Mouse (Mus musculus) midbrain, embryonic 15.5 days (tissue): Measurements from ENCODE around the gene Sh3gl2. TPM values are rescaled to one million over a fixed set of nuclear protein-coding genes. Genes with fewer than 3 reads are reported as not detected.

Source experiments
- ATAC-seq: fragments of 200-750 bp; cut with Nextera tagmentation; replicated peaks from 2 replicates; pipeline ENCODE4 v1.8.0; 2017; ENCODE audit warnings: moderate TSS enrichment
- H3K27ac ChIP-seq: fragments of 300-500 bp; sonication (generic); 2 replicates; pipeline ENCODE4 v1.5.1; 2015; ENCODE audit warnings: mild to moderate bottlenecking, inconsistent platforms
- H3K27me3 ChIP-seq: fragments of 300-500 bp; sonication (generic); replicated peaks from 2 replicates; pipeline ENCODE4 v1.6.1; 2015; ENCODE audit warnings: inconsistent platforms
- H3K36me3 ChIP-seq: fragments of 300-500 bp; sonication (generic); replicated peaks from 2 replicates; pipeline ENCODE4 v1.6.1; 2015; ENCODE audit warnings: inconsistent platforms
- H3K4me1 ChIP-seq: fragments of 300-500 bp; sonication (generic); 2 replicates; pipeline ENCODE4 v1.6.1; 2015; ENCODE audit warnings: inconsistent platforms
- H3K4me2 ChIP-seq: fragments of 300-500 bp; sonication (generic); 2 replicates; pipeline ENCODE4 v1.6.1; 2015; ENCODE audit warnings: inconsistent platforms, mild to moderate bottlenecking, moderate library complexity
- H3K4me3 ChIP-seq: fragments of 300-500 bp; sonication (generic); 2 replicates; pipeline ENCODE4 v1.5.1; 2015; ENCODE audit warnings: mild to moderate bottlenecking, inconsistent platforms
- H3K9ac ChIP-seq: fragments of 300-500 bp; sonication (generic); 2 replicates; pipeline ENCODE4 v1.6.1; 2015; ENCODE audit warnings: mild to moderate bottlenecking, inconsistent platforms
- H3K9me3 ChIP-seq: fragments of 300-500 bp; sonication (generic); 2 replicates; pipeline ENCODE4 v1.6.1; 2016; ENCODE audit warnings: inconsistent platforms
- WGBS: fragments of 180-500 bp; shearing (Covaris S2); methylation state at CpG from one replicate; pipeline ENCODE4 v1.1.7; 2015; ENCODE audit warnings: mixed read lengths; 5-methylcytosine and 5-hydroxymethylcytosine counted together
- polyA plus RNA-seq: library from polyadenylated mRNA; unstranded; fragments of >200 nt; fragmentation: Nextera tagmentation; extraction: Ambion mirVana; gene quantifications from 2 replicates; pipeline ENCODE4 v1.2.1, GENCODE M21; 2015

Sh3gl2 gene
- polyA plus RNA-seq, 1 experiment from 2014 or later: 86.1 TPM

- H3K27ac ChIP-seq: no peak overlapping the region
- no peaks in the 10 kb centered on the region for H3K36me3 ChIP-seq
- H3K4me3 ChIP-seq: no peak overlapping the region
- no peak overlapping the region for H3K9ac ChIP-seq
- WGBS: 83% methylated on average over 2 of the region's 2 CpGs
- no peaks in the 10 kb centered on the region for H3K27me3 ChIP-seq
- no peak overlapping the region for H3K4me2 ChIP-seq
- no peak for ATAC-seq
- H3K9me3 ChIP-seq: no peaks in the 10 kb centered on the region
- H3K4me1 ChIP-seq: no peaks in the 10 kb centered on the region
Measured at GRCm38 (mm10) chr4:85242562-85242961, 37.6 kb downstream of the Sh3gl2 start.

GRCm38 (mm10) chr4:85248673-85249072 is 43.7 kb downstream of the Sh3gl2 start:
- no peak for ATAC-seq
- no peak overlapping the region for H3K4me3 ChIP-seq
- no peaks in the 10 kb centered on the region for H3K36me3 ChIP-seq
- no peaks in the 10 kb centered on the region for H3K9me3 ChIP-seq
- H3K27ac ChIP-seq: no peak overlapping the region
- no peak overlapping the region for H3K9ac ChIP-seq
- 89% methylated on average over 3 of the region's 3 CpGs for WGBS
- H3K4me1 ChIP-seq: peaks cover 8% of the 10 kb centered on the region; the same call in 1 of the 2 replicates
- no peaks in the 10 kb centered on the region for H3K27me3 ChIP-seq
- H3K4me2 ChIP-seq: no peak overlapping the region

DNA sequence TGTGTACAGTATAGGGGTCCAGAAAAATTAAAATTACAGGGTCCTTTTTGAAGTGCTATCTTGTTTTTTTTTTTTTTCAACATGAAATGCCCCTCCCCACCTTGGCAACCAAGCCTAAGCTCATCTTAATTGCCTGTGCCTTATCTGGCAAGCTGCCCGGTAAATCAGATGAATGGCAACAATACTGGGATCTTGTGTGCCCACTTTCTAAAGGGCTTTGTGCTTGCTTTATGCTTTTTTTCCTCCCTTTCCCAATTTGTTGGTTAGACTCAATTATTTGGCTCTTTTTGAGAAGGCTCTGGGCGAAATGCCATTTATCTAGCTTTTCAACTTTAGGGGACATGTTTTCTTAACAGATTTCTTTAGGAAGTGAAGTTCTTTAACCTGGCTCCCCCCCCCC is 45.3 kb downstream of the Sh3gl2 start:
- ATAC-seq: peak; percentile 76; the same call in 1 of the 2 replicates
- H3K4me1 ChIP-seq: peaks cover 8% of the 10 kb centered on the region; the same call in 1 of the 2 replicates
- no peaks in the 10 kb centered on the region for H3K9me3 ChIP-seq
- no peak overlapping the region for H3K4me2 ChIP-seq
- H3K27ac ChIP-seq: no peak overlapping the region
- no peak overlapping the region for H3K4me3 ChIP-seq
- no peaks in the 10 kb centered on the region for H3K27me3 ChIP-seq
- no peak overlapping the region for H3K9ac ChIP-seq
- no peaks in the 10 kb centered on the region for H3K36me3 ChIP-seq
- WGBS: 7% methylated on average over 2 of the region's 2 CpGs

DNA sequence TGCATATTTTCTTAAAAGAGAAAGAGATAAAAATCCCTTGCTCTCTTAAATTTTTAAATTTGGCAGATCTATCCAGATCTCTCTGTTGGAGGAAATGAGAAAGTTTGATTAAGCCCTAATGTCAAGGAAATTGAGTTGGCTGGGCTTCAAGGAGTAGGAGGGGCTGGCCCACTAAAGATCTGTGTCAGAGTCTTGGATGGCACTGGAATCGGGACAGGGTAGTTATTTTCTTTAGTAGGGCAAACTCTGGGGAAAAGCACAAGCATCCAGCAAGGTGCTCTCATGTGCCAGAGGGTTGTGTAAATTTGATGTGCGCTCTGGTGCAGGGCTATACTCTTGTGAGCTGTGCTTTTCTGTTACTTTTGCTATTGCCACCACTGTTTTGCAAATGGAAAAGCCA is 45.9 kb downstream of the Sh3gl2 start:
- WGBS: 52% methylated on average over 2 of the region's 2 CpGs
- Histone ChIP-seq H3K27me3 (no peaks in the 10 kb centered on the region), H3K4me1 (peaks cover 8% of the 10 kb centered on the region; the same call in 1 of the 2 replicates), H3K27ac (no peak overlapping the region), H3K4me2 (no peak overlapping the region), H3K9ac (no peak overlapping the region), H3K9me3 (no peaks in the 10 kb centered on the region), H3K36me3 (no peaks in the 10 kb centered on the region), H3K4me3 (no peak overlapping the region)
- no peak; the same call in 1 of the 2 replicates for ATAC-seq

DNA sequence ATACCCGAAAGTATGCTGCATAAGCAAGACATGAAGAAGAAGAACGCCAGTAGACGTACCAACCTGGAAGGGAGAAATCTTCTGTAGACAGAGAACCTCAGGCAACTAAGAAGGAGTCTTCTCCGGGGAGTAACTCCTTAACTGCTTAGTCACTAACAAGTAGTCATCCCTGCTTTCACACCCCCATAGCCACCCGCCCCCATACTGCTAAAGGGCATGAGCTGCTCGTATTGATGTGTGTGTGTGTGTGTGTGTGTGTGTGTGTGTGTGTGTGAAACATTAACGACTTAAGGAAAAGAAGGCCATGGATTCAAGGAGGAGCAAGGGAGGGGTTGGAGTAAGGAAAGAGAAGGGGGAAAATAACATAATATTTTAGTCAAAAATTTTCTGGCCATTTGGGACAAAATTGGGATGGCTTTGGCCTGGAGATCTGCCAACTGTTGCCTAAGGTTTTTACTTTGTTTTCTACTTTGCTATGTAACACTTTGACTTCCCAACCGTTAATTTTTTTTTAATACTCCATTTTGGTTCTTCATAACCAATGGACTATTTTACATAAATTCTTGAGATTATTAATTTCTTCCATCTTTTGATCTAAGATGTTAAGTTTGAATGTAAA is 51.0 kb downstream of the Sh3gl2 start:
- no peak for ATAC-seq
- no peaks in the 10 kb centered on the region for H3K9me3 ChIP-seq
- H3K4me2 ChIP-seq: no peak overlapping the region
- H3K4me1 ChIP-seq: 0 out of 2 replicates have a peak, but pooled peaks cover 4% of the 10 kb centered on the region
- H3K4me3 ChIP-seq: no peak overlapping the region
- no peaks in the 10 kb centered on the region for H3K27me3 ChIP-seq
- no peak overlapping the region for H3K27ac ChIP-seq
- H3K36me3 ChIP-seq: no peaks in the 10 kb centered on the region
- 95% methylated on average over 8 of the region's 8 CpGs for WGBS
- no peak overlapping the region for H3K9ac ChIP-seq

- Histone ChIP-seq H3K9me3 (no peaks in the 10 kb centered on the region), H3K27me3 (no peaks in the 10 kb centered on the region), H3K36me3 (no peaks in the 10 kb centered on the region), H3K4me2 (no peak overlapping the region), H3K4me1 (no peaks in the 10 kb centered on the region), H3K27ac (no peak overlapping the region), H3K9ac (no peak overlapping the region), H3K4me3 (no peak overlapping the region)
- 56% methylated on average over 5 of the region's 5 CpGs for WGBS
- ATAC-seq: peak; percentile 60; the same call in 1 of the 2 replicates
Measured at GRCm38 (mm10) chr4:85256461-85257202, 51.7 kb downstream of the Sh3gl2 start.

- H3K9me3 ChIP-seq: no peaks in the 10 kb centered on the region
- no peak overlapping the region for H3K4me2 ChIP-seq
- 78% methylated on average over 4 of the region's 4 CpGs for WGBS
- H3K27ac ChIP-seq: no peak overlapping the region
- no peaks in the 10 kb centered on the region for H3K4me1 ChIP-seq
- ATAC-seq: no peak
- no peaks in the 10 kb centered on the region for H3K36me3 ChIP-seq
- H3K27me3 ChIP-seq: no peaks in the 10 kb centered on the region
- no peak overlapping the region for H3K9ac ChIP-seq
- H3K4me3 ChIP-seq: no peak overlapping the region
Measured at GRCm38 (mm10) chr4:85257771-85258341, 52.9 kb downstream of the Sh3gl2 start.

DNA sequence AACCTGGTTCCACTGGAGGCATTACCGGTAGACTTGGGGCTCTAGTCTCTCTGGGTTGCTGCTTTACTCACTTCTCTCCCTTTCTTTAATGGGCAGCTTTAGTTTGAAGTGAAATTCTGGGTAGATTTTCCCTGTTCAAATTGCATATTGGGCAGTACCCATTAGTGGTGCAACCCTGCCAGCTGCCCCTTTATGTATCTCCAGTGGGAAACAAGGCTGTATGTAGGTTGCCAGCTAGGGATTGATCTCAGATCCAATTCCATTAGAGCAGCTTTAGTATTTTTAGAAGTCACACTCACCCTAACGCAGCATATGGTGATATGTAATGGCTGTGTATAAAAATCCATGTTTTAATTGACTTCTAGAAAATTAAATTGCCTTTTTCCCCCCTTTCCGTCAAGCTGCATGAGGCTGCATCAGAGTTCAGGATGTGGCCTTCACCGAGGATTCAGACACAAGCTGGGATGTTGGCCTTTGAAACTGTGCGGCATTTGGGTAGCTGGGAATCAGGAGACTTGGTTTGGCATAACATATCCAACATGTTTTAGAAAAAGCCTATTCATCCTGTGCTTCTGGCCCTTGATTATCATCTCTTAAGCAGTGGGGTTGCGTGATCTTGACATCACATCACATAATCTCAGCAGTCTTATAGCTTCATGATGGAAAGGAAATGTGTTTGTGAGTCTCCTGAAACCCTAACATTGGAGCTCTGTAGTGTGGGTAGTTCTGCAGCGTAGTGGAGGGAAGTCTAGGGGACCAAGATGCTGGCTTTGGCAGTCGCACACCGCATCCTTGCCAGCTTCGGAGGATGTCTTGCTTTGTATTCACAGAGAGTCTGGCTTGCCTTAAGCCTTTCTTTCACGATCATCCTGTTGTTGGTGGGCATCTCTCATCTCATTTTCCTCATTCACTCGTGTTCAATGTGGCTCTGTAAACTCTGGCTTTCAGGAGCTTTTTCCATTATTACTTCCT is 56.0 kb downstream of the Sh3gl2 start:
- H3K36me3 ChIP-seq: no peaks in the 10 kb centered on the region
- no peak overlapping the region for H3K9ac ChIP-seq
- 0 out of 2 replicates have a peak, but pooled peaks have one; percentile 43 for ATAC-seq
- H3K4me3 ChIP-seq: no peak overlapping the region
- H3K4me2 ChIP-seq: no peak overlapping the region
- H3K4me1 ChIP-seq: no peaks in the 10 kb centered on the region
- H3K27ac ChIP-seq: peak overlapping the region; percentile 36; the same call in 1 of the 2 replicates
- WGBS: 75% methylated on average over 12 of the region's 12 CpGs
- H3K9me3 ChIP-seq: no peaks in the 10 kb centered on the region
- H3K27me3 ChIP-seq: no peaks in the 10 kb centered on the region

GRCm38 (mm10) chr4:85262146-85262545 is 57.2 kb downstream of the Sh3gl2 start:
- Histone ChIP-seq H3K27me3 (no peaks in the 10 kb centered on the region), H3K4me3 (no peak overlapping the region), H3K4me2 (no peak overlapping the region), H3K4me1 (no peaks in the 10 kb centered on the region), H3K9me3 (no peaks in the 10 kb centered on the region), H3K36me3 (no peaks in the 10 kb centered on the region), H3K9ac (no peak overlapping the region), H3K27ac (no peak overlapping the region)
- ATAC-seq: no peak
- 64% methylated on average over 6 of the region's 6 CpGs for WGBS

- ATAC-seq: no peak
- H3K4me1 ChIP-seq: no peaks in the 10 kb centered on the region
- no peak overlapping the region for H3K4me2 ChIP-seq
- H3K4me3 ChIP-seq: no peak overlapping the region
- WGBS: 67% methylated on average over 13 of the region's 13 CpGs
- no peaks in the 10 kb centered on the region for H3K9me3 ChIP-seq
- H3K27me3 ChIP-seq: no peaks in the 10 kb centered on the region
- H3K27ac ChIP-seq: no peak overlapping the region
- no peaks in the 10 kb centered on the region for H3K36me3 ChIP-seq
- no peak overlapping the region for H3K9ac ChIP-seq
Measured at GRCm38 (mm10) chr4:85262606-85263005, 57.7 kb downstream of the Sh3gl2 start.

DNA sequence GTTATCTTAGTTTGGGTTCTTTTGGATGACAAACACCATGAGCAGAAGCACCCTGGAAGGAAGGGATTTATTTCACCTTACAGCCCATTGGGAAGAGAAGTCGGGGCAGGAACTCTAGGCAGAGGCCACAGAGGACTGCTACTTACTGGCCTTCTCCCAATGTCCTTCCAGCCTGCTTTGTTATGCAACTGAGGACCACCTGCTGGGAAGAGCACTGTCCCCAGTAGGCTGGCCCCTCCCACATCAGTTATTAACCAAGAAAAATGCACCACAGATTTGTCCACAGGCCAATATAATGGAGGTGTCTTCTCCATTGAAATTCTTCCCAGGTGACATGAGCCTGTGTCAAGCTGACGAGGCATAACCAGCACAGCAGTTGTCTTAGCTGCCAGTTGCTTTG is 62.5 kb downstream of the Sh3gl2 start:
- H3K4me1 ChIP-seq: peaks cover 2% of the 10 kb centered on the region; the same call in 1 of the 2 replicates
- no peak overlapping the region for H3K4me3 ChIP-seq
- H3K36me3 ChIP-seq: no peaks in the 10 kb centered on the region
- H3K9ac ChIP-seq: no peak overlapping the region
- WGBS: 70% methylated on average over 2 of the region's 2 CpGs
- no peak overlapping the region for H3K27ac ChIP-seq
- no peak for ATAC-seq
- H3K27me3 ChIP-seq: no peaks in the 10 kb centered on the region
- no peak overlapping the region for H3K4me2 ChIP-seq
- H3K9me3 ChIP-seq: no peaks in the 10 kb centered on the region

GRCm38 (mm10) chr4:85272877-85273276 is 68.0 kb downstream of the Sh3gl2 start:
- H3K4me2 ChIP-seq: no peak overlapping the region
- H3K4me1 ChIP-seq: peaks cover 8% of the 10 kb centered on the region; the same call in 1 of the 2 replicates
- H3K36me3 ChIP-seq: no peaks in the 10 kb centered on the region
- peak; percentile 49 for ATAC-seq
- WGBS: 70% methylated on average over 4 of the region's 4 CpGs
- no peak overlapping the region for H3K27ac ChIP-seq
- H3K9me3 ChIP-seq: no peaks in the 10 kb centered on the region
- no peak overlapping the region for H3K9ac ChIP-seq
- H3K27me3 ChIP-seq: no peaks in the 10 kb centered on the region
- no peak overlapping the region for H3K4me3 ChIP-seq
